Mouse (Mus musculus): ENCODE data around the gene Slc35e3.

DNA sequence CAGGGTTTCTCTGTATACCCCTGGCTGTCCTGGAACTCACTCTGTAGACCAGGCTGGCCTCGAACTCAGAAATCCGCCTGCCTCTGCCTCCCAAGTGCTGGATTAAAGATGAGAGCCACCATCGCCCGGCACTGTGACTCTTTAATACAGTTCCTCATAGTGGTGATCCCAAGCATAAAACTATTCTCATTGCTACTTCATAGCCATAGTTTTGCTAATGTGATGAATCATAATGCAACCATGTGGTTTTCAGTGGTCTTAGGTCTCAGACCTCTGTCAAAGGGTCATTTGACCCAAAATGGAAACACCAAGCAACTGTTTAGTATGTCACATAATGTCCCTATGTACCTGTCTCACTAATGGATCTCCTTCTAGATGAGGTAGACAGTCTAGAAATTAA is 50.6 kb downstream of the Slc35e3 start:
- no peak for TF ChIP-seq CTCF (IDR thresholded peaks at IDR 0.05; ENCODE audit: low read depth, low read length)
- no peak for TF ChIP-seq EP300 (IDR thresholded peaks at IDR 0.05; ENCODE audit: insufficient read depth, low read depth, low read length)
- TF ChIP-seq POLR2A (IDR thresholded peaks at IDR 0.05; ENCODE audit: insufficient read depth, low read length), result no peak
